In the genomic region with DNA sequence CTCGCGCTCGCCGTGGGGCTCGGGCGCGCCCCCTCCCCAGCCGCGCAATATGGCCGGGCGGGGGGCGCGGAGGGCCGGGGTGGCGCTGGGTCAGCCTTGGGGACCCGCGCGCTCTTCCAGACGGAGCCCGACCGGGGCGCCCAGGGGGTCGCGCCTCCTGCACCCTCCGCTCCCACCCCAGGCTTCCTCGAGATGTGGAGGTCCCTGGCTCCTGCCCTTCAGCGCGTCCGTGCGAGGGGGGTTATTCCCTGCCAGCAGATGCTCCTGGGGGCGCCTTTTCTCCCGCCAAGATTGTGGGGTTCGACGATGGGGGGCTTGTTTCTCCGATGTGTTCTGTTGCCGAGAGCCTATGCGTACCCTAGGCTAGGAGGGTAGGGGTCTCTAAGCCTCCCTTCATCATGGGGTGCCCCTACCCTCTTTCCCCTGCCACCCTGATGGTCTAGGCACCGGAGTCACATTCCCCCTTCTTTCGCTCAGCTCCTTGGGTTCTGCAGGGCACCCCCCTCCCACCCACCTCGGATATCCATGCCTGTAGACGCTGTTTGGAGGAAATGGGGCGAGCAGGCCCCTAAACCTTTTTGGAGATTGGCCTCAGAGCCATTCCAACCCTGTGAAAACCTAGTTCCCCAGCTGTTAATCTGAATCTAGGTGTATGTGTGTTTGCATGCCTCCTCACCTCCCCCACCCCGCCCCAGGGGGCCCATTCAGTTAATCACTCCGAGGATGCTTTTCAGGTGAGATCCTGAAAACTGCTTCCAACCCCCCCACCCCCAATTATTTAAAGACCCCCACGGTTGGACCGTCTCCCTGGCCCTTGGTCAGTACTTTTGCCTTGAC, we compare ENCODE assay signal across 10 mouse cellular contexts. TPM values are rescaled to one million over a fixed set of nuclear protein-coding genes. Genes with fewer than 3 reads are reported as not detected.
A peak's percentile ranks its signal among the peaks of the same experiment; 100 is the strongest.
DNase-seq lines count a peak whose midpoint lies in the region; ATAC-seq and TF ChIP-seq lines count a peak whose summit lies in the region.
"Had no signal": no experiment of that assay in that cellular context is flagged by ENCODE, and none has a peak within 500 bp of the region (broad histone marks: within the 10 kb centered on the region; RNA-seq: fewer than 3 reads in every experiment).

No protein-coding gene starts in this region.

- TF ChIP-seq POLR2A in MEL (IDR thresholded peaks at IDR 0.05; ENCODE audit: control insufficient read depth in 1 of 2, insufficient read depth in 1 of 2, low read depth in 1 of 2, low read length in 2 of 2, poor library complexity in 1 of 2), result no peak
- no peak for TF ChIP-seq POLR2A in myocyte (IDR thresholded peaks at IDR 0.05; ENCODE audit: insufficient read length, low read depth)

- H3K4me3 ChIP-seq in gastrocnemius, adult 2 months, result peak overlapping the region; percentile 91
- H3K4me3 ChIP-seq in MEL (ENCODE audit: control insufficient read depth in 1 of 2, insufficient read depth in 1 of 2, low read depth in 2 of 2, low read length in 2 of 2), result peak overlapping the region; percentile 76 to 92
- H3K4me3 ChIP-seq in forebrain, embryonic 12.5 days (replicated peaks), result peak overlapping the region; percentile 95
- H3K4me3 ChIP-seq in kidney, postnatal 0 days (replicated peaks; ENCODE audit: low read depth, low read length), result peak overlapping the region; percentile 92
- H3K4me3 ChIP-seq in myocyte, result peak overlapping the region; percentile 28

- H3K4me2 ChIP-seq in forebrain, embryonic 12.5 days, result peak overlapping the region; percentile 91
- H3K4me2 ChIP-seq in kidney, postnatal 0 days (ENCODE audit: low read length), result peak overlapping the region; percentile 96
- H3K4me2 ChIP-seq in myocyte (ENCODE audit: low read depth), result peak overlapping the region; percentile 87

- H3K27me3 ChIP-seq in MEL (ENCODE audit: control insufficient read depth in 1 of 2, insufficient read depth in 2 of 2, low read length in 2 of 2) (no peaks in the 10 kb centered on the region), myocyte (ENCODE audit: control insufficient read depth, insufficient read depth, insufficient read length) (peaks cover 14% of the 10 kb centered on the region)
- peaks cover 11% of the 10 kb centered on the region for H3K27me3 ChIP-seq in forebrain, embryonic 12.5 days
- no peaks in the 10 kb centered on the region for H3K27me3 ChIP-seq in kidney, postnatal 0 days (ENCODE audit: insufficient read depth, low read length)

- DNase-seq in gastrocnemius, adult 2 months, result no peak
- DNase-seq in gastrocnemius, adult 18-20 months (ENCODE audit: low spot score), result no peak
- DNase-seq in MEL (ENCODE audit: low read depth, low spot score), result peak; percentile 45
- DNase-seq in kidney, postnatal 0 days (ENCODE audit: low spot score), result no peak
- DNase-seq in layer of hippocampus, adult 11-12 months (ENCODE audit: low spot score), result no peak

- peak overlapping the region; percentile 82 for H3ac ChIP-seq in myocyte (ENCODE audit: control insufficient read depth, insufficient read length)

- intact Hi-C loops in gastrocnemius, adult 2 months (cut with DNase I), result no loop called here

- H3K27ac ChIP-seq in gastrocnemius, adult 2 months, result peak overlapping the region; percentile 98
- H3K27ac ChIP-seq in MEL (ENCODE audit: control insufficient read depth, low read depth, low read length), result no peak overlapping the region
- H3K27ac ChIP-seq in forebrain, embryonic 12.5 days, result peak overlapping the region; percentile 87
- peak overlapping the region; percentile 82 for H3K27ac ChIP-seq in kidney, postnatal 0 days

- H3K9me3 ChIP-seq in MEL (replicated peaks; ENCODE audit: insufficient read depth, low read length), result no peaks in the 10 kb centered on the region
- H3K9me3 ChIP-seq in forebrain, embryonic 12.5 days, result no peaks in the 10 kb centered on the region
- H3K9me3 ChIP-seq in kidney, postnatal 0 days (replicated peaks; ENCODE audit: low read length), result no peaks in the 10 kb centered on the region

- no peak for TF ChIP-seq EP300 in MEL (IDR thresholded peaks at IDR 0.05; ENCODE audit: low read depth in 1 of 2, low read length in 2 of 2)

- H3K36me3 ChIP-seq in MEL (ENCODE audit: control insufficient read depth in 1 of 2, insufficient read depth in 2 of 2, low read length in 2 of 2) (peaks cover 0 to 59% of the 10 kb centered on the region in 2 experiments; a peak in 2 of 4 replicates), myocyte (ENCODE audit: control insufficient read depth, insufficient read depth) (no peaks in the 10 kb centered on the region)
- no peaks in the 10 kb centered on the region for H3K36me3 ChIP-seq in forebrain, embryonic 12.5 days (replicated peaks)
- H3K36me3 ChIP-seq in kidney, postnatal 0 days (ENCODE audit: insufficient read depth, low read length), result no peaks in the 10 kb centered on the region
- H3K36me3 ChIP-seq: G1E had no signal

- under 1% methylated on average over 28 of the region's 46 CpGs for WGBS in forebrain, embryonic 12.5 days
- WGBS in kidney, postnatal 0 days, result 1% methylated on average over 25 of the region's 46 CpGs

- H3K79me2 ChIP-seq in MEL (ENCODE audit: control insufficient read depth, insufficient read depth, low read length, poor library complexity) (peaks cover 39% of the 10 kb centered on the region), myocyte (ENCODE audit: control insufficient read depth, insufficient read depth) (no peaks in the 10 kb centered on the region)

- no peak for TF ChIP-seq RAD21 in MEL (IDR thresholded peaks at IDR 0.05; ENCODE audit: low read depth, low read length)

- peak; percentile 68 for ATAC-seq in forebrain, embryonic 12.5 days (ENCODE audit: low FRiP score)
- ATAC-seq in kidney, postnatal 0 days (replicated peaks; ENCODE audit: low FRiP score, low read depth), result peak; percentile 42; the same call in 1 of the 2 replicates
- ATAC-seq in inflammation-experienced regulatory T-cells, adult 6 months, result no peak

- peak overlapping the region; percentile 83 for H3K9ac ChIP-seq in MEL (ENCODE audit: control insufficient read depth, low read depth, low read length, poor library complexity, severe bottlenecking)
- peak overlapping the region; percentile 95 for H3K9ac ChIP-seq in forebrain, embryonic 12.5 days
- peak overlapping the region; percentile 97 for H3K9ac ChIP-seq in kidney, postnatal 0 days (ENCODE audit: low read depth, low read length)

- H3K4me1 ChIP-seq in MEL (ENCODE audit: control insufficient read depth in 1 of 2, insufficient read depth in 2 of 2, low read length in 2 of 2), result peaks cover 37 to 51% of the 10 kb centered on the region in 2 experiments
- H3K4me1 ChIP-seq in forebrain, embryonic 12.5 days, result peaks cover 46% of the 10 kb centered on the region
- H3K4me1 ChIP-seq in kidney, postnatal 0 days (replicated peaks; ENCODE audit: insufficient read depth, low read length), result peaks cover 31% of the 10 kb centered on the region

- TF ChIP-seq CTCF in gastrocnemius, adult 2 months (IDR thresholded peaks at IDR 0.05), result no peak
- no peak for TF ChIP-seq CTCF in MEL (IDR thresholded peaks at IDR 0.05 in 2 of 3, conservative IDR thresholded peaks at IDR 0.05 in 1 of 3; ENCODE audit: control insufficient read depth in 1 of 3, insufficient read depth in 1 of 3, low read depth in 2 of 3, low read length in 3 of 3, poor library complexity in 1 of 3, severe bottlenecking in 1 of 3)
- no peak for TF ChIP-seq CTCF in kidney, postnatal 0 days (IDR thresholded peaks at IDR 0.05; ENCODE audit: low read depth)

RNA-seq across cellular contexts. Expression of a gene that starts 0.6 kb away (rescaled TPM):
- 10 to 100 TPM; 26.9 to 30.8 TPM for total RNA-seq in gastrocnemius, adult 2 months (2021)
- 10 to 100 TPM; 26.0 to 48.0 TPM for total RNA-seq in gastrocnemius, adult 18-20 months (2021)
- total RNA-seq in MEL (2012; rRNA removed), result 9.7 and 10.4 TPM in 2 replicates
- polyA plus RNA-seq in MEL (2012; ENCODE audit: insufficient read depth in 1 of 2, insufficient read length in 2 of 2, low read depth in 1 of 2, low replicate concordance in 2 of 2, missing spikeins in 1 of 2) (10 to 100 TPM in 1 of 2 experiments, not detected in 1; 13.2 TPM), myocyte (2012; fragmentation: generic; extraction: Trizol) (5.3 TPM)
- polyA plus RNA-seq in forebrain, embryonic 12.5 days (2016; fragmentation: Nextera tagmentation; extraction: Ambion mirVana), result 14.5 and 18.4 TPM in 2 replicates
- polyA plus RNA-seq in kidney, postnatal 0 days (2015; fragmentation: Nextera tagmentation; extraction: Ambion mirVana), result 5.8 and 6.4 TPM in 2 replicates
- polyA plus RNA-seq in inflammation-experienced regulatory T-cells, adult 6 months (2017; shearing (Covaris generic)), result 1 to 10 TPM in 2 of 3 experiments, under 1 TPM in 1; 0.53 to 4.0 (median 3.6) TPM
- polyA plus RNA-seq: G1E had no signal

RNA-seq across cellular contexts. Expression of a gene that starts 46.2 kb away (rescaled TPM):
- total RNA-seq in gastrocnemius, adult 2 months (2021), result 10 to 100 TPM; 10.2 to 14.5 TPM
- total RNA-seq in gastrocnemius, adult 18-20 months (2021), result 10 to 100 TPM in 1 of 2 experiments, 1 to 10 TPM in 1; 8.6 to 11.7 TPM
- total RNA-seq in MEL (2012; rRNA removed), result 0.08 TPM in 1 of 2 replicates, not detected in the other
- polyA plus RNA-seq in MEL (2012; ENCODE audit: insufficient read depth in 1 of 2, insufficient read length in 2 of 2, low read depth in 1 of 2, low replicate concordance in 2 of 2, missing spikeins in 1 of 2) (under 1 TPM in 1 of 2 experiments, not detected in 1; 0.18 TPM), myocyte (2012; fragmentation: generic; extraction: Trizol) (0.10 TPM)
- 6.4 and 6.5 TPM in 2 replicates for polyA plus RNA-seq in forebrain, embryonic 12.5 days (2016; fragmentation: Nextera tagmentation; extraction: Ambion mirVana)
- 16.9 and 17.8 TPM in 2 replicates for polyA plus RNA-seq in kidney, postnatal 0 days (2015; fragmentation: Nextera tagmentation; extraction: Ambion mirVana)
- polyA plus RNA-seq in inflammation-experienced regulatory T-cells, adult 6 months (2017; shearing (Covaris generic)), result 1 to 10 TPM in 1 of 3 experiments, under 1 TPM in 1, not detected in 1; 0.86 to 1.9 TPM

RNA-seq across cellular contexts. Expression of a gene that starts 49.5 kb away (rescaled TPM):
- total RNA-seq in gastrocnemius, adult 2 months (2021), result 1 to 10 TPM; 5.8 to 5.9 TPM
- total RNA-seq in gastrocnemius, adult 18-20 months (2021), result 1 to 10 TPM; 4.4 to 5.1 TPM
- total RNA-seq in MEL (2012; rRNA removed), result 3.7 and 4.1 TPM in 2 replicates
- polyA plus RNA-seq in MEL (2012; ENCODE audit: insufficient read depth in 1 of 2, insufficient read length in 2 of 2, low read depth in 1 of 2, low replicate concordance in 2 of 2, missing spikeins in 1 of 2) (1 to 10 TPM in 1 of 2 experiments, not detected in 1; 6.3 TPM), myocyte (2012; fragmentation: generic; extraction: Trizol) (11.0 TPM)
- 4.1 and 4.7 TPM in 2 replicates for polyA plus RNA-seq in forebrain, embryonic 12.5 days (2016; fragmentation: Nextera tagmentation; extraction: Ambion mirVana)
- polyA plus RNA-seq in kidney, postnatal 0 days (2015; fragmentation: Nextera tagmentation; extraction: Ambion mirVana), result 3.7 and 4.0 TPM in 2 replicates
- polyA plus RNA-seq in inflammation-experienced regulatory T-cells, adult 6 months (2017; shearing (Covaris generic)), result under 1 TPM; 0.18 to 0.50 (median 0.28) TPM

RNA-seq across cellular contexts. Expression of a gene that starts 59.0 kb away (rescaled TPM):
- not detected for total RNA-seq in gastrocnemius, adult 2 months (2021)
- total RNA-seq in gastrocnemius, adult 18-20 months (2021), result not detected
- not detected in 2 replicates for total RNA-seq in MEL (2012; rRNA removed)
- not detected for polyA plus RNA-seq in MEL (2012; ENCODE audit: insufficient read depth in 1 of 2, insufficient read length in 2 of 2, low read depth in 1 of 2, low replicate concordance in 2 of 2, missing spikeins in 1 of 2)
- polyA plus RNA-seq in forebrain, embryonic 12.5 days (2016; fragmentation: Nextera tagmentation; extraction: Ambion mirVana), result not detected in 2 replicates
- not detected in 2 replicates for polyA plus RNA-seq in kidney, postnatal 0 days (2015; fragmentation: Nextera tagmentation; extraction: Ambion mirVana)
- polyA plus RNA-seq in myocyte (2012; fragmentation: generic; extraction: Trizol), result not detected
- not detected for polyA plus RNA-seq in inflammation-experienced regulatory T-cells, adult 6 months (2017; shearing (Covaris generic))
- total RNA-seq: G1E; hematopoietic stem cell, adult 5-6 weeks had no signal
- polyA plus RNA-seq: G1E had no signal

Comparison
In these comparisons a context has a peak if more than half of its experiments do, and no peak if none do; other contexts are left out.
1. H3K4me3 ChIP-seq: peak in every context shown above with its lines; median percentile 95 in forebrain, embryonic 12.5 days; 92 in kidney, postnatal 0 days; 91 in gastrocnemius, adult 2 months; 84 in MEL; 28 in myocyte.